In genomic region chr17:46132862-46133261, GRCm38 (mm10) we compare ENCODE assay signal across 17 mouse cellular contexts. TPM values are rescaled to one million over a fixed set of nuclear protein-coding genes. Genes with fewer than 3 reads are reported as not detected.
DNase-seq lines count a peak whose midpoint lies in the region; ATAC-seq and TF ChIP-seq lines count a peak whose summit lies in the region.
"Had no signal": no experiment of that assay in that cellular context is flagged by ENCODE, and none has a peak within 500 bp of the region (broad histone marks: within the 10 kb centered on the region; RNA-seq: fewer than 3 reads in every experiment).

No protein-coding gene starts in this region.

- no peak overlapping the region for H3K4me2 ChIP-seq in forebrain, embryonic 14.5 days (ENCODE audit: low read length)
- H3K4me2 ChIP-seq in forebrain, postnatal 0 days (ENCODE audit: low read depth): no peak overlapping the region
- H3K4me2 ChIP-seq in kidney, embryonic 15.5 days: no peak overlapping the region
- H3K4me2 ChIP-seq in liver, embryonic 16.5 days (ENCODE audit: low read depth, low read length): no peak overlapping the region
- H3K4me2 ChIP-seq: heart, embryonic 11.5 days; limb, embryonic 13.5 days; lung, embryonic 15.5 days; neural tube, embryonic 15.5 days had no signal

- H3K9me3 ChIP-seq in forebrain, embryonic 14.5 days (replicated peaks; ENCODE audit: control insufficient read depth, low read length): no peaks in the 10 kb centered on the region
- H3K9me3 ChIP-seq in forebrain, postnatal 0 days (ENCODE audit: low read length): no peaks in the 10 kb centered on the region
- no peaks in the 10 kb centered on the region for H3K9me3 ChIP-seq in kidney, embryonic 15.5 days (replicated peaks)
- H3K9me3 ChIP-seq in liver, embryonic 16.5 days (replicated peaks; ENCODE audit: control insufficient read depth, low read length): no peaks in the 10 kb centered on the region
- H3K9me3 ChIP-seq: limb, embryonic 13.5 days; lung, embryonic 15.5 days; neural tube, embryonic 15.5 days had no signal

- H3K4me3 ChIP-seq in forebrain, embryonic 14.5 days (ENCODE audit: low read depth, low read length): no peak overlapping the region
- H3K4me3 ChIP-seq in forebrain, postnatal 0 days (ENCODE audit: low read depth, low read length): no peak overlapping the region
- H3K4me3 ChIP-seq in kidney, embryonic 15.5 days (replicated peaks): no peak overlapping the region
- H3K4me3 ChIP-seq in liver, embryonic 16.5 days (ENCODE audit: low read depth, low read length): no peak overlapping the region
- H3K4me3 ChIP-seq: limb, embryonic 13.5 days; lung, embryonic 15.5 days; neural tube, embryonic 15.5 days had no signal

- no peaks in the 10 kb centered on the region for H3K27me3 ChIP-seq in forebrain, embryonic 14.5 days (replicated peaks; ENCODE audit: control insufficient read depth, insufficient read depth, low read length)
- no peaks in the 10 kb centered on the region for H3K27me3 ChIP-seq in forebrain, postnatal 0 days (ENCODE audit: insufficient read depth, low read length)
- H3K27me3 ChIP-seq in kidney, embryonic 15.5 days: no peaks in the 10 kb centered on the region
- no peaks in the 10 kb centered on the region for H3K27me3 ChIP-seq in liver, embryonic 16.5 days (ENCODE audit: control insufficient read depth, insufficient read depth, low read depth, low read length)
- H3K27me3 ChIP-seq: lung, embryonic 15.5 days; neural tube, embryonic 15.5 days; Patski had no signal

- TF ChIP-seq CTCF in forebrain, postnatal 0 days (IDR thresholded peaks at IDR 0.05; ENCODE audit: low read depth): no peak

- H3K36me3 ChIP-seq in forebrain, embryonic 14.5 days (ENCODE audit: control insufficient read depth, insufficient read depth, low read length): peaks cover 19% of the 10 kb centered on the region
- peaks cover 34% of the 10 kb centered on the region for H3K36me3 ChIP-seq in forebrain, postnatal 0 days (ENCODE audit: insufficient read depth)
- peaks cover 21% of the 10 kb centered on the region for H3K36me3 ChIP-seq in kidney, embryonic 15.5 days
- H3K36me3 ChIP-seq in liver, embryonic 16.5 days (ENCODE audit: control insufficient read depth, insufficient read depth): 0 out of 2 replicates have a peak, but pooled peaks cover 4% of the 10 kb centered on the region

- ATAC-seq in forebrain, embryonic 14.5 days: no peak
- ATAC-seq in forebrain, postnatal 0 days: no peak
- no peak for ATAC-seq in kidney, embryonic 15.5 days (replicated peaks; ENCODE audit: low FRiP score)
- peak; percentile 30; the same call in 1 of the 2 replicates for ATAC-seq in liver, embryonic 16.5 days (ENCODE audit: low read depth)
- ATAC-seq: Patski had no signal

- DNase-seq in forebrain, embryonic 14.5 days (ENCODE audit: low spot score): peak; percentile 13
- no peak for DNase-seq in forebrain, postnatal 0 days
- DNase-seq in kidney, postnatal 4 days: no peak
- DNase-seq in MEL-GATA-1-ER (ENCODE audit: extremely low read depth, low read depth): peak; percentile 35
- DNase-seq in cerebellum, postnatal 4 days (ENCODE audit: low spot score in 2 of 2): no peak
- DNase-seq: cerebellum, adult 9-11 months; heart, postnatal 14 days; layer of hippocampus, adult 9-11 months; right cerebral cortex, postnatal 25 days; thymus, postnatal 25 days had no signal

- 63% methylated on average over 8 of the region's 8 CpGs for WGBS in forebrain, embryonic 14.5 days
- 66% methylated on average over 8 of the region's 8 CpGs for WGBS in forebrain, postnatal 0 days
- WGBS in kidney, embryonic 15.5 days: 75% methylated on average over 8 of the region's 8 CpGs
- 32% methylated on average over 8 of the region's 8 CpGs for WGBS in liver, embryonic 16.5 days (ENCODE audit: insufficient replicate concordance)

- no peaks in the 10 kb centered on the region for H3K4me1 ChIP-seq in forebrain, embryonic 14.5 days (ENCODE audit: control insufficient read depth, insufficient read depth, low read length)
- H3K4me1 ChIP-seq in forebrain, postnatal 0 days (ENCODE audit: insufficient read depth): no peaks in the 10 kb centered on the region
- peaks cover 17% of the 10 kb centered on the region for H3K4me1 ChIP-seq in kidney, embryonic 15.5 days
- H3K4me1 ChIP-seq in liver, embryonic 16.5 days (ENCODE audit: control insufficient read depth, low read depth, low read length): no peaks in the 10 kb centered on the region
- H3K4me1 ChIP-seq: limb, embryonic 13.5 days had no signal

- no peak overlapping the region for H3K9ac ChIP-seq in forebrain, embryonic 14.5 days (ENCODE audit: low read length)
- H3K9ac ChIP-seq in forebrain, postnatal 0 days: no peak overlapping the region
- no peak overlapping the region for H3K9ac ChIP-seq in kidney, embryonic 15.5 days
- H3K9ac ChIP-seq in liver, embryonic 16.5 days (ENCODE audit: low read depth, low read length): no peak overlapping the region
- H3K9ac ChIP-seq: limb, embryonic 13.5 days; lung, embryonic 15.5 days; neural tube, embryonic 15.5 days had no signal

- H3K27ac ChIP-seq in forebrain, embryonic 14.5 days (ENCODE audit: low read depth, low read length): no peak overlapping the region
- no peak overlapping the region for H3K27ac ChIP-seq in forebrain, postnatal 0 days (ENCODE audit: low read depth, low read length)
- H3K27ac ChIP-seq in kidney, embryonic 15.5 days: peak overlapping the region; percentile 75; the same call in 1 of the 2 replicates
- H3K27ac ChIP-seq in liver, embryonic 16.5 days (ENCODE audit: low read length): no peak overlapping the region
- H3K27ac ChIP-seq: limb, embryonic 13.5 days; lung, embryonic 15.5 days; neural tube, embryonic 15.5 days had no signal

RNA-seq across cellular contexts. Expression of gene Rsph9, which starts 11.2 kb away (rescaled TPM):
- polyA plus RNA-seq in forebrain, embryonic 14.5 days (2014; fragmentation: Nextera tagmentation; extraction: Ambion mirVana): 46.8 and 47.3 TPM in 2 replicates
- 63.7 and 94.6 TPM in 2 replicates for total RNA-seq in forebrain, postnatal 0 days (2014; rRNA removed)
- polyA plus RNA-seq in forebrain, postnatal 0 days (2015; fragmentation: Nextera tagmentation; extraction: Ambion mirVana): 87.0 and 101 TPM in 2 replicates
- polyA plus RNA-seq in kidney, embryonic 15.5 days (2015; fragmentation: Nextera tagmentation; extraction: Ambion mirVana): 11.7 and 12.1 TPM in 2 replicates
- 1.1 TPM in 2 replicates for polyA plus RNA-seq in liver, embryonic 16.5 days (2015; fragmentation: Nextera tagmentation; extraction: Ambion mirVana)

RNA-seq across cellular contexts. Expression of gene Mad2l1bp, which starts 20.5 kb away (rescaled TPM):
- 29.5 and 31.6 TPM in 2 replicates for polyA plus RNA-seq in forebrain, embryonic 14.5 days (2014; fragmentation: Nextera tagmentation; extraction: Ambion mirVana)
- total RNA-seq in forebrain, postnatal 0 days (2014; rRNA removed): 11.6 and 14.1 TPM in 2 replicates
- 21.7 and 24.6 TPM in 2 replicates for polyA plus RNA-seq in forebrain, postnatal 0 days (2015; fragmentation: Nextera tagmentation; extraction: Ambion mirVana)
- 37.5 and 39.2 TPM in 2 replicates for polyA plus RNA-seq in kidney, embryonic 15.5 days (2015; fragmentation: Nextera tagmentation; extraction: Ambion mirVana)
- polyA plus RNA-seq in liver, embryonic 16.5 days (2015; fragmentation: Nextera tagmentation; extraction: Ambion mirVana): 43.3 and 46.3 TPM in 2 replicates

RNA-seq across cellular contexts. Expression of gene Mrps18a, which starts 22.1 kb away (rescaled TPM):
- 135 and 141 TPM in 2 replicates for polyA plus RNA-seq in forebrain, embryonic 14.5 days (2014; fragmentation: Nextera tagmentation; extraction: Ambion mirVana)
- total RNA-seq in forebrain, postnatal 0 days (2014; rRNA removed): 72.9 and 79.4 TPM in 2 replicates
- polyA plus RNA-seq in forebrain, postnatal 0 days (2015; fragmentation: Nextera tagmentation; extraction: Ambion mirVana): 171 and 176 TPM in 2 replicates
- 154 and 155 TPM in 2 replicates for polyA plus RNA-seq in kidney, embryonic 15.5 days (2015; fragmentation: Nextera tagmentation; extraction: Ambion mirVana)
- polyA plus RNA-seq in liver, embryonic 16.5 days (2015; fragmentation: Nextera tagmentation; extraction: Ambion mirVana): 59.7 and 62.6 TPM in 2 replicates

RNA-seq across cellular contexts. Expression of gene Gtpbp2, which starts 28.0 kb away (rescaled TPM):
- polyA plus RNA-seq in forebrain, embryonic 14.5 days (2014; fragmentation: Nextera tagmentation; extraction: Ambion mirVana): 21.6 and 26.3 TPM in 2 replicates
- 79.0 and 91.8 TPM in 2 replicates for total RNA-seq in forebrain, postnatal 0 days (2014; rRNA removed)
- 14.8 and 19.8 TPM in 2 replicates for polyA plus RNA-seq in forebrain, postnatal 0 days (2015; fragmentation: Nextera tagmentation; extraction: Ambion mirVana)
- 36.8 and 44.4 TPM in 2 replicates for polyA plus RNA-seq in kidney, embryonic 15.5 days (2015; fragmentation: Nextera tagmentation; extraction: Ambion mirVana)
- polyA plus RNA-seq in liver, embryonic 16.5 days (2015; fragmentation: Nextera tagmentation; extraction: Ambion mirVana): 38.6 and 41.4 TPM in 2 replicates

Comparison
In these comparisons a context has a peak if more than half of its experiments do, and no peak if none do; other contexts are left out.
1. DNase-seq: peak in forebrain, embryonic 14.5 days (single experiment) and MEL-GATA-1-ER (single experiment); none in forebrain, postnatal 0 days (single experiment), kidney, postnatal 4 days (0 of 2) and cerebellum, postnatal 4 days (0 of 2).